Mouse (Mus musculus) heart, adult 2 months (tissue): ENCODE measurements around the gene Mcu.

Experiments
- CTCF ChIP-seq: fragments of 200-600 bp; IDR thresholded peaks from 2 replicates; pipeline ENCODE4 v1.8.1; 2022; ENCODE audit warnings: antibody characterized with exemption, mild to moderate bottlenecking, moderate library complexity
- POLR2A ChIP-seq: fragments of 200-500 bp; IDR thresholded peaks from 2 replicates; pipeline ENCODE4 v1.6.1; 2011; ENCODE audit warnings: mild to moderate bottlenecking, low read depth, low read length, control low read depth; ENCODE audit not compliant: insufficient read depth

- TF ChIP-seq POLR2A (no peak), CTCF (no peak)
These were observed 135.1 kb downstream of the Mcu start for GRCm38 (mm10) chr10:59481381-59481780.
